Mouse (Mus musculus) liver, postnatal 0 days (tissue): ENCODE measurements around the gene Gad1.

ENCODE experiments used
- CTCF ChIP-seq: sonication (generic); IDR thresholded peaks from 2 replicates; pipeline ENCODE4 v1.5.1; 2016; ENCODE audit warnings: antibody characterized with exemption, low read depth
- EP300 ChIP-seq: IDR thresholded peaks from 2 replicates; pipeline ENCODE4 v1.6.1; 2016; ENCODE audit warnings: antibody characterized with exemption, low read depth, mild to moderate bottlenecking

GRCm38 (mm10) chr2:70550671-70551070, 2.2 kb upstream of the Gad1 start:
- TF ChIP-seq CTCF, result no peak
- no peak for TF ChIP-seq EP300
